Mouse (Mus musculus) embryonic fibroblast, embryonic 13.5 days (primary cell): ENCODE results near the gene Rsl1d1. TPM values are rescaled to one million over a fixed set of nuclear protein-coding genes. Genes with fewer than 3 reads are reported as not detected.

ENCODE experiments used
- H3K27ac ChIP-seq: 2 replicates; pipeline ENCODE4 v1.5.1; 2012; ENCODE audit warnings: low read length, control low read depth, inconsistent platforms; ENCODE audit not compliant: insufficient read depth
- H3K4me1 ChIP-seq: 2 replicates; pipeline ENCODE4 v1.6.1; 2011; ENCODE audit warnings: low read length; ENCODE audit not compliant: control insufficient read depth, insufficient read depth
- H3K4me3 ChIP-seq: 2 replicates; pipeline ENCODE4 v1.5.1; 2011; ENCODE audit warnings: mild to moderate bottlenecking, control low read depth, low read length; ENCODE audit not compliant: insufficient read depth
- CTCF ChIP-seq: IDR thresholded peaks from 2 replicates; pipeline ENCODE4 v1.5.1; 2011; ENCODE audit warnings: mild to moderate bottlenecking, control low read depth, low read length, moderate library complexity, borderline replicate concordance; ENCODE audit not compliant: insufficient read depth
- POLR2A ChIP-seq: IDR thresholded peaks from 2 replicates; pipeline ENCODE4 v1.6.1; 2011; ENCODE audit warnings: low read depth, mild to moderate bottlenecking, control low read depth, low read length, moderate library complexity
- polyA plus RNA-seq: library from polyadenylated mRNA; stranded (reverse); fragments of >200 nt; gene quantifications from 2 replicates; pipeline ENCODE4 v1.2.4, GENCODE M21; 2011; ENCODE audit warnings: low read depth; ENCODE audit not compliant: missing spikeins, insufficient read length

Gene Rsl1d1
- polyA plus RNA-seq = 190 and 238 TPM in 2 replicates

DNA sequence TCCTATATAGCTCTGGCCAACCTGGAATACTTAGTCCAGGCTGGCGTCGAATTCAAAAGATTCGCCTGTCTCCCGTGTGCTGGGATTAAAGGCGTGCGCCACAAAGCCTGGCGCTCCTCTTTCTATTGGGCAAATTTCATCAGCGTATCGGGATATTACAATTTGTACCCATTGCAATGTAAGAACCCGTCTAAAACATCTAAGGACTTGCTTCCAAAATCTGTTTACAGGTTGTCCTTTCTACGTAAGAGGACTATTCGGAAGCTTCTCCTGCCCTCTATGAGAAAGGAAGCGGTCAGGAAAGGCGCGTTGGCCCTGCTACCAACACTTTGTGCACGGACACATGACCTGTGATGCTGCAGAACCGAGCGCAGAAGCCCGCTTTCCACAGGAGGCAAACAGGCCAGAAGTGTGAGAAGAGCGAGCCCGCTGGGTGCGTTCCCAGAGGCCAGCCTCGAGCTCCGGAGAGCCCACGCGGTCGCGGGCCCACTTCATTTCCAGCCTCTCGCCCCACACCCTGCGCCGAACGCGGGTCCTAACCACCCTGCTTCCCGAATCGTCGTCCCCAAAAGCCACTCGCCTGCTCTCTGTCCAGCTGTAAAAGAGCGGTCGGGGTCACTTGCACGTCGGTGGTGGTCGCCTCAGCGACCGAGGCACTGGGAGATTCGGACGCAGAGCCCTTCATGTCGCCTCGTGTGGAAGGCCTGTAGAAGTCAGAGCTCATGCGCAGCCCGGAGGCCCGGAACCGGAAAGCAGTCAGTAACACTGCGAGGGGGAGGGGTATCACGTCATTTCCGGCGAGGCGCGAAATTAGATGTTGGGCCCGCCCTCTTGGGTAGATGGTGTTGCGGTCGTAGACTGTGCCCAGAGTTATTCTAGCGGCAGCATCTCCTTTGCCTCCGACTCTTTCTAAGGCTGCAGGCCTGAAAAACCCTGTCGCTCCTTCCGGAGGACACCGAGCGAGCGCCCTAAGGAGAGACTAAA is at the start of gene Rsl1d1:
TSS of gene Rsl1d1 (minus strand) at position 761 of the 984 bp plus-strand sequence.
- peak; percentile 92 for TF ChIP-seq POLR2A
- no peak for TF ChIP-seq CTCF
- Histone ChIP-seq H3K4me1 (peaks cover 20% of the 10 kb centered on the region), H3K4me3 (peak within 1 kb of the TSS; percentile 90), H3K27ac (peak within 1 kb of the TSS; percentile 60)

DNA sequence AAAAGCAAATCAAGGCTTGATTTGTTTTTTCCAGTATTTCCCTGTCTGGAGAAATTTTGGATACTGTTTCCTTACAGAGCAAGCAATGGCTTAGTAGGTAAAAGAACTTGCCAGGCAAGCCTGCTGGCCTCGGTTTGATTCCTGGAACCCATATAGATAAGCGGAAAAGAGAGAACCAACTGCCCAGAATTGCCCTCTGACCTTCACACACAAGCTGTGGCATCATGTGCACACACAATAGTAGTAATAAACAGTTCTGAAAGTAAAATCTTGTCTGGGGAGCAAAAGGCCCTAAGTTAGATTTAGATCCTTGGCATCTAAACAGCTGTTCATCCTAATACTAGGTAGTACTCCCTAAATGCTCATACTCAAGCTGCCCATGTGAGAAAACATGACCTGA is 44.7 kb upstream of the Rsl1d1 start:
- H3K4me3 ChIP-seq = no peak overlapping the region
- no peak overlapping the region for H3K27ac ChIP-seq
- no peak for TF ChIP-seq POLR2A
- TF ChIP-seq CTCF = no peak
- peaks cover 3% of the 10 kb centered on the region; the same call in 1 of the 2 replicates for H3K4me1 ChIP-seq

DNA sequence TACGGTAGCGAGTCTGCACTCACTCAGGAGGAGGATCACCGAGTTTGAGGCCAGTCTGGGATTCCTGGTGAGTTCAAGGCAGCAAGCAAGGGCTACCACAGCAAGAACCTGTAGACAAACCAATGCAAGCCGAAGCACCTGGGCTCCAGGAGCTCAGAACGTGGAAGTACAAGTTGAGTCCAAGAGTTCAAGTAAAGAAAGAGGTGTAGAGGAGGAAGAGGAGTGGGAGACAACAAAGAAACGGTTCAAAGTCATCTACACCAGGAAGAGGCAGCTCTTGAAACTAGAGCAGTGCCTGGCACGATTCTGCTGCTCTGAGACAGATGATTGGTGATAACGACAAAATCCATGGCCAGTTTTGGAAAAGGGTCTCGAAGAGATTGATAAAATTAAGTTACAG is 42.6 kb upstream of the Rsl1d1 start:
- Histone ChIP-seq H3K4me1 (peaks cover 3% of the 10 kb centered on the region; the same call in 1 of the 2 replicates), H3K4me3 (no peak overlapping the region), H3K27ac (no peak overlapping the region)
- TF ChIP-seq CTCF = no peak
- no peak for TF ChIP-seq POLR2A

GRCm38 (mm10) chr16:11242401-11242800 is 39.3 kb upstream of the Rsl1d1 start:
- no peak for TF ChIP-seq POLR2A
- TF ChIP-seq CTCF = no peak
- H3K27ac ChIP-seq = no peak overlapping the region

DNA sequence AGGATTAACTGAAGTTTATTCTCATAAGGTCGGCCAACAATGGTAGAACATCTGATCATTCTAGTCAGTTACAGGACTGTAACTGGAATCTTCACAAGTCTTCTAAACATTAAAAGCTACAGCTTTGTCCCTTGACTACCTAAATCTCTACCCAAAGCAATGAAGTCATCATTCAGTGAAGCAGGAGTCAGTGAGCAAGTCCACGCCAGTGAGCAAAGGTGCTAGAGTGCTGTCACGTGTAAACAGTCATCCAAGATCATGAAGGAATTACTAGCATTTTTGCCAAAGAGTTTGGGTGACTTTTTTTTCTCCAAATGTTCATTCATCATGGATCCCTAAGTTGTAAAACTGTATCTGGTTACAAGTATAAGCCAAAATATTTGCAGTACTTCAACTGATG is 14.7 kb upstream of the Rsl1d1 start:
- no peak for TF ChIP-seq CTCF
- no peak for TF ChIP-seq POLR2A
- H3K4me3 ChIP-seq = no peak overlapping the region
- no peaks in the 10 kb centered on the region for H3K4me1 ChIP-seq
- no peak overlapping the region for H3K27ac ChIP-seq

More at GRCm38 (mm10) chr16:11242401-11242800, 39.3 kb upstream of the Rsl1d1 start:
- H3K4me3 ChIP-seq = no peak overlapping the region
- H3K4me1 ChIP-seq = peaks cover 2% of the 10 kb centered on the region; the same call in 1 of the 2 replicates

DNA sequence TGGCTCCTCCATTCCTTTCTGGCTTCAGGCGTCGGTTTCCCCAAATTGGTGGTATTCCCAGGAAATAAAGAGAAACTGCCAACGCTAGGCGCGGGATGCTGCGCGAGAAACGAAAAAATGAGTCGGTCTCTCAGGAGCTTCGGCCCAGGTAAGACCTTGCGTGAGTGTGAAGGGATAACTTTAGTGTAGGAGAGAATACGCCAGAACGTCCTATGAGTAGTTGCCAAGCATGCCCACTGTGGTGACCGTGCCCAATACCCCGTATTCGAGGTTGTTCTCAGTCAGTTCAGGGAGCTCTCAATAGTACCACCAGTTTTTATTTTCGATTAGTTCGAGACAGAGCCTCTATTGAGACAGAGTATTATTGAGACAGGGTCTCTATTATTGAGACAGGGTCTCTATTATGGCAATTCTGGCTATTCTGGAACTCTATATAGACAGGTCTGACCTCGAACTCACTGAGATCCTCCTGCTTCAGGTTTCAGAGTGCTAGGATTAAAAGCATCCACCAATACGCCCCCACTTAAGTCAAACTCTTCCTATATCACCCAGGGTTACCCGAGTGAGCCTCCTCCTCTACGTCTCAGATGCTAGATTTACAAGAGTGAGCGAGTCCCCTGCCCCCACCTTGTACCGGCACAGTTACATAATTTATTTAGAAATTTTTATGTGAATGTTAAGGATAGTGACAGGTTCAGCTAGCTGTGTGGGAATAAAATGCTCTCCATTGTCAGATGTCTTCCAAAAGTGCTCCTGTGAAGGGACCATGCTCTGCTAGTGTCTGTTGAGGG is 664 bp upstream of the Rsl1d1 start:
- TF ChIP-seq CTCF (no peak), POLR2A (no peak)
- H3K4me1 ChIP-seq = peaks cover 15% of the 10 kb centered on the region
- H3K4me3 ChIP-seq = peak overlapping the region; percentile 90
- no peak overlapping the region for H3K27ac ChIP-seq

GRCm38 (mm10) chr16:11201740-11202394 is 1.3 kb downstream of the Rsl1d1 start:
- TF ChIP-seq CTCF = no peak
- TF ChIP-seq POLR2A = no peak

GRCm38 (mm10) chr16:11200247-11200646 is 2.9 kb downstream of the Rsl1d1 start:
- Histone ChIP-seq H3K4me1 (peaks cover 20% of the 10 kb centered on the region), H3K4me3 (no peak overlapping the region), H3K27ac (no peak overlapping the region)
- TF ChIP-seq CTCF (no peak), POLR2A (no peak)

More at GRCm38 (mm10) chr16:11201740-11202394, 1.3 kb downstream of the Rsl1d1 start:
- H3K4me3 ChIP-seq = peak overlapping the region; percentile 90
- H3K27ac ChIP-seq = no peak overlapping the region
- peaks cover 20% of the 10 kb centered on the region for H3K4me1 ChIP-seq

DNA sequence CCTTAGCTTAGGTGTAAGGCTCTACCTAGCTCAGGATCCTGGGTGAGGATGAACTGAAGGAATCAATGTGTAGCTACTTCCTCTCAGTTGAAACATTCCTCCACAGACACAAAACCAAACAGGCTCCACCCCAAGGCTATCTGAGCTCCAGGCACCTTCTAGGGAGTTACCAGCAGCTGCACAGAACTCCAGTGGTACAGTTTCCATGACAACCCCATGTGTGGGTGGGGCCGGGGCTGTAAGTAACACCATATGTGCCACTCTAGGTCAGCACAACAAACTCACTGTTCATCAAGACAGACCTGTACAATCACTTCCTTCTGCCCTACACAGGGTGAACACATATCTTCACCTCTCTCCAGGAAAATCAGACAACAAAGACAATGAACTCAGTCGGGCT is 4.7 kb downstream of the Rsl1d1 start:
- H3K4me3 ChIP-seq = no peak overlapping the region
- TF ChIP-seq POLR2A (no peak), CTCF (no peak)
- no peak overlapping the region for H3K27ac ChIP-seq
- H3K4me1 ChIP-seq = peaks cover 17% of the 10 kb centered on the region
